Mouse (Mus musculus): ENCODE results near the gene Snapc4.
A peak's percentile ranks its signal among the peaks of the same experiment; 100 is the strongest.

- TF ChIP-seq CTCF (IDR thresholded peaks at IDR 0.05; ENCODE audit: control insufficient read depth, insufficient read depth, insufficient read length) (peak; percentile 74), MYOD1 (IDR thresholded peaks at IDR 0.05; ENCODE audit: control insufficient read depth, insufficient read length, low read depth) (no peak)
These were observed 28.8 kb downstream of the Snapc4 start, which contains the start of gene Dnlz for GRCm38 (mm10) chr2:26351358-26352290.

All from C2C12 (cell line).